Mouse (Mus musculus): ENCODE data around the gene Coa3. TPM values are rescaled to one million over a fixed set of nuclear protein-coding genes. Genes with fewer than 3 reads are reported as not detected.
A peak's percentile ranks its signal among the peaks of the same experiment; 100 is the strongest.

Coa3 gene
- total and polyA plus RNA-seq, 3 experiments, result 120 to 325 TPM; not detected in 1

DNA sequence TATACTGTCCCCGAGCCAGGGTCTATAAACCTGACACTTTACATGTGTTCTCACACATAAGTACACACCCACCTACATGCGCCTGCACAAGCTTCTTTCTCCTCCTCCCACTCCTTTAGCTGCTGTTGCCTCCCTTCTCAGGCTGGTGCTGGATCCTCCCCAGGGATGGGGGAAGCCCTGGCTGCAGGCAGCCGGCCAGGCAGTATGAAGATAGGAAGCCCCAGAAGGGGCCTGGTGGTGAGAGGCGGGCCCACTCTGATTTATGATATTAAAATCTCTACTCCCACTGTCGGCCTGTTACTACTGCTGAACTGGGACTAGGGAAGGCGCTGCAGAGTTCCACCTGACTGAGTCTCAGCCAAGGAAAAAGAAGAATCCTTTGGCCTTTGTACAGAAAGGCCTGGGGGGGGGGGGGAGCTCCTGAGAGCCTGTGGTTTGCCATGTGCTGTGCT, 19.6 kb downstream of the Coa3 start:
- peaks cover 0 to 15% of the 10 kb centered on the region in 2 experiments; a peak in 2 of 4 replicates for H3K36me3 ChIP-seq (ENCODE audit: control insufficient read depth in 1 of 2, insufficient read depth in 2 of 2, low read length in 2 of 2)
- H3K27ac ChIP-seq (ENCODE audit: control insufficient read depth, low read depth, low read length), result no peak overlapping the region
- no peak overlapping the region for H3K9ac ChIP-seq (ENCODE audit: control insufficient read depth, low read depth, low read length, poor library complexity, severe bottlenecking)
- H3K79me2 ChIP-seq (ENCODE audit: control insufficient read depth, insufficient read depth, low read length, poor library complexity), result peaks cover 3% of the 10 kb centered on the region; the same call in 1 of the 2 replicates
- H3K9me3 ChIP-seq (replicated peaks; ENCODE audit: insufficient read depth, low read length), result no peaks in the 10 kb centered on the region
- DNase-seq (ENCODE audit: low read depth, low spot score), result peak; percentile 55
- no peak for TF ChIP-seq KAT2A (conservative IDR thresholded peaks at IDR 0.05; ENCODE audit: low read depth, low read length)
- no peak for TF ChIP-seq MEF2A (IDR thresholded peaks at IDR 0.05; ENCODE audit: extremely low read depth, insufficient replicate concordance, low read depth, low read length, poor library complexity, severe bottlenecking)
- TF ChIP-seq RCOR1 (IDR thresholded peaks at IDR 0.05; ENCODE audit: low read depth, low read length), result peak; percentile 95
- TF ChIP-seq TBP (IDR thresholded peaks at IDR 0.05; ENCODE audit: low read depth, low read length), result peak; percentile 82
- no peak for TF ChIP-seq RAD21 (IDR thresholded peaks at IDR 0.05; ENCODE audit: low read depth, low read length)
- TF ChIP-seq CHD1 (IDR thresholded peaks at IDR 0.05; ENCODE audit: low read depth, low read length), result no peak
- TF ChIP-seq GABPA (IDR thresholded peaks at IDR 0.05; ENCODE audit: low read depth, low read length), result no peak
- TF ChIP-seq NELFE (IDR thresholded peaks at IDR 0.05; ENCODE audit: low read depth, low read length), result no peak
- TF ChIP-seq HCFC1 (IDR thresholded peaks at IDR 0.05; ENCODE audit: low read depth, low read length), result no peak
- no peak for TF ChIP-seq SMC3 (IDR thresholded peaks at IDR 0.05; ENCODE audit: low read depth, low read length)
- peak; percentile 21 to 22; a peak in 2 of 4 replicates for TF ChIP-seq EP300 (IDR thresholded peaks at IDR 0.05; ENCODE audit: low read depth in 1 of 2, low read length in 2 of 2)
- no peak for TF ChIP-seq POLR2A (IDR thresholded peaks at IDR 0.05; ENCODE audit: control insufficient read depth in 1 of 2, insufficient read depth in 1 of 2, low read depth in 1 of 2, low read length in 2 of 2, poor library complexity in 1 of 2)
- no peak for TF ChIP-seq MYC (IDR thresholded peaks at IDR 0.05; ENCODE audit: low read depth, low read length)
- TF ChIP-seq CHD2 (IDR thresholded peaks at IDR 0.05; ENCODE audit: low read length), result no peak
- 0 out of 2 replicates have a peak, but pooled peaks have one; percentile 12 for TF ChIP-seq ETS1 (IDR thresholded peaks at IDR 0.05; ENCODE audit: low read depth, low read length)
- TF ChIP-seq MXI1 (IDR thresholded peaks at IDR 0.05; ENCODE audit: low read depth, low read length), result peak; percentile 41; the same call in 1 of the 2 replicates
- TF ChIP-seq ZNF384 (IDR thresholded peaks at IDR 0.05; ENCODE audit: low read depth, low read length), result no peak
- no peak for TF ChIP-seq ZMIZ1 (IDR thresholded peaks at IDR 0.05; ENCODE audit: low read depth, low read length)
- no peak for TF ChIP-seq NRF1 (IDR thresholded peaks at IDR 0.05; ENCODE audit: insufficient read depth, low read depth, low read length, poor library complexity, severe bottlenecking)
- TF ChIP-seq MYB (IDR thresholded peaks at IDR 0.05; ENCODE audit: low read depth, low read length), result no peak
- no peak for TF ChIP-seq POLR2AphosphoS5 (IDR thresholded peaks at IDR 0.05; ENCODE audit: borderline replicate concordance, low read depth, low read length)
- TF ChIP-seq ZC3H11A (IDR thresholded peaks at IDR 0.05; ENCODE audit: low read depth, low read length), result no peak
- no peak for TF ChIP-seq MAX (IDR thresholded peaks at IDR 0.05; ENCODE audit: low read length)
- peaks cover 3 to 23% of the 10 kb centered on the region in 2 experiments; a peak in 3 of 4 replicates for H3K4me1 ChIP-seq (ENCODE audit: control insufficient read depth in 1 of 2, insufficient read depth in 2 of 2, low read length in 2 of 2)
- H3K4me3 ChIP-seq (ENCODE audit: control insufficient read depth in 1 of 2, insufficient read depth in 1 of 2, low read depth in 2 of 2, low read length in 2 of 2), result no peak overlapping the region
- H3K27me3 ChIP-seq (ENCODE audit: control insufficient read depth in 1 of 2, insufficient read depth in 2 of 2, low read length in 2 of 2), result no peaks in the 10 kb centered on the region; a peak in 1 of 4 replicates

All from MEL (cell line).